Mouse (Mus musculus): Measurements from ENCODE around the gene Msi2. TPM values are rescaled to one million over a fixed set of nuclear protein-coding genes. Genes with fewer than 3 reads are reported as not detected.

The Msi2 gene
- polyA plus RNA-seq, 1 experiment from 2014 or later: 40.1 TPM

DNA sequence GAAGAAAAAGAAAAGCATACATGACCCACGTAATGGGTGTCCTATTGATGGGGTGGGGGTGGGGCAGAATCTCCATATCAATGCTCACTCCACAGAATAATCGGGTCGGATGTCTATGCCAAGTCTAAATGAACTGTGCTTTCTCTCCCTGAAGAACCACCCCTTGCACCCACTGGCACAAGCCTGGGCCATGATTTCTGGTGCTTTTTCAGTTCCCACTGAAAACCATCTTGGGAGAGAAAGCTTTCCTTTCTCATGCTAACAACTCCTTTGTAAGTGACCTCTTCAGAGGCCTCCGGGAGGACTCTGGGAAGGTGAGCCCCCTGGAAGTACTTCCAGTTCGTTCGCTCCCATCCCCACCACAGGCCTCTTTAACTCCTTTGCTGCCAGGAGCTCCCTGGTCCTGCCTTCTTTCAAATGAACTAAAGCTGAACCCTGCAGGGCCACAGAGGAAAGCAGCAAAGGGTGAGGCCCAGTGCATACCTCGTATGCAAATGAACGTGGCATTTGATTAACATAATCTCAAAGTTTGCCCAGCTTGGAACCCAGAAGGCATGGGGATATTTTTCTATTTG, 135.0 kb downstream of the Msi2 start:
- H3K27ac ChIP-seq (ENCODE audit: low read depth, low read length): peak overlapping the region; percentile 96
- DNase-seq (ENCODE audit: low spot score) (peak; percentile 75), ATAC-seq (ENCODE audit: low FRiP score) (peak; percentile 82)
- H3K27me3 ChIP-seq (ENCODE audit: control insufficient read depth, insufficient read depth, low read length): no peaks in the 10 kb centered on the region
- no peak overlapping the region for H3K4me3 ChIP-seq (ENCODE audit: low read depth, low read length)
- H3K36me3 ChIP-seq (ENCODE audit: control insufficient read depth, insufficient read depth, low read length): no peaks in the 10 kb centered on the region
- H3K4me2 ChIP-seq (replicated peaks; ENCODE audit: low read depth, low read length): no peak overlapping the region; the same call in 1 of the 2 replicates
- no peak overlapping the region; the same call in 1 of the 2 replicates for H3K9ac ChIP-seq (ENCODE audit: low read depth, low read length)
- H3K9me3 ChIP-seq (ENCODE audit: control insufficient read depth, low read length): no peaks in the 10 kb centered on the region
- peaks cover 50% of the 10 kb centered on the region for H3K4me1 ChIP-seq (replicated peaks; ENCODE audit: control insufficient read depth, insufficient read depth, low read length)
- WGBS: 5% methylated on average over 8 of the region's 8 CpGs

DNA sequence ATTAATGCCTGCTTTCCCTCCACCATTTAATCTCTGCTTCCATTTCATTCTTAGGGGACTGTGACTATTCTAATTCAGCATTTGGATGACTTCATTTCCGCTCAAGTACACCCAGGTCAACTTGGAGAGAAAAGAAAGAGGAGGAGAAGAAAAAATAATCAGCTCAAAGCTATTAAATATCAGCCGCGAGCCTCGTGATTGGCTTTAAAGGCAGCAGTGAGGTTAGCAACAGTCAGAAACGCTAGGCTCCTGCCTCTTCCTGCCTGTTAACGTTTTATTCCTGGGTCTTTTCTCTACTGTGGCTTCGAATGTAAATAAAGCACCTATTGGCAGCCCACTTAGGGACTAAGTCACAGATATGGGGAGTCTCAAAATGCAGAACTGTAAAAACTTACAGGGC, 135.5 kb downstream of the Msi2 start:
- Histone ChIP-seq H3K27me3 (ENCODE audit: control insufficient read depth, insufficient read depth, low read length) (no peaks in the 10 kb centered on the region), H3K27ac (ENCODE audit: low read depth, low read length) (peak overlapping the region; percentile 96), H3K9ac (ENCODE audit: low read depth, low read length) (peak overlapping the region; percentile 8; the same call in 1 of the 2 replicates), H3K4me2 (replicated peaks; ENCODE audit: low read depth, low read length) (peak overlapping the region; percentile 21), H3K9me3 (ENCODE audit: control insufficient read depth, low read length) (no peaks in the 10 kb centered on the region), H3K4me3 (ENCODE audit: low read depth, low read length) (no peak overlapping the region), H3K36me3 (ENCODE audit: control insufficient read depth, insufficient read depth, low read length) (no peaks in the 10 kb centered on the region), H3K4me1 (replicated peaks; ENCODE audit: control insufficient read depth, insufficient read depth, low read length) (peaks cover 45% of the 10 kb centered on the region)
- DNase-seq (ENCODE audit: low spot score): peak; percentile 54
- ATAC-seq (ENCODE audit: low FRiP score): no peak; the same call in 1 of the 2 replicates
- 6% methylated on average over 7 of the region's 7 CpGs for WGBS

DNA sequence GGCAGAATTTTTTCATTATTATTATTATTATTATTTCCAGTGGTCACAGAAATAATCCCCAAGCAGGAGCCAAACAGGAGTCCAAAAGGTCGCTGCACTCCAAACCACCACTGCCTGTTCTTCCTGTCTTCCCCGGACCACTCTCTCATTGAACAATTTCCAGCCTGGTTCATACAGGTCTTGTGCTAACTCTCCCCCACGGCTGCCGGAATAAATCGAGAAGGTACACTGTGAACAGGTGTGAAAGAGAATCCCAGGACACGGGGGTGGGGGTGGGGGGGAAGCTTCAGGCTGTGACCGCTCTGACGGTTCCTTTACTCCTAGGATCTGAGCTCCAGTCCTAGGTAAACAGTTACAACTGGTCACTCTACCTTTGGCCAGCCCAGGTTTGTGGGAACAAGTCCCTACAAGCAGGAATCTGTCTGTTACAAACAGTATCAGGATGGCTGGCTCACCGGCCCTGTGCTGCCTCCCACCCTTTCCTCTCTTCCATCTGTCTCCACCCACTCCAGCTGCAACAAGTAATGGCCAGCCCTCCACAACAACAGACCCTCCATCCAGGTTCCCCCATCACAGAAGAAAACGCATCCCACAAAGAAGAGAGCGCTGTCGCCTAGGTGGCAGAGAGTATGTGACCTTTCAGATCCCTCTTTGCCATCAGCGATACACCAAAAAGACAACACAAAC, 136.1 kb downstream of the Msi2 start:
- Histone ChIP-seq H3K27ac (ENCODE audit: low read depth, low read length) (peak overlapping the region; percentile 96), H3K4me1 (replicated peaks; ENCODE audit: control insufficient read depth, insufficient read depth, low read length) (peaks cover 43% of the 10 kb centered on the region), H3K9me3 (ENCODE audit: control insufficient read depth, low read length) (no peaks in the 10 kb centered on the region), H3K9ac (ENCODE audit: low read depth, low read length) (peak overlapping the region; percentile 37), H3K4me3 (ENCODE audit: low read depth, low read length) (no peak overlapping the region), H3K4me2 (replicated peaks; ENCODE audit: low read depth, low read length) (peak overlapping the region; percentile 21), H3K36me3 (ENCODE audit: control insufficient read depth, insufficient read depth, low read length) (no peaks in the 10 kb centered on the region), H3K27me3 (ENCODE audit: control insufficient read depth, insufficient read depth, low read length) (no peaks in the 10 kb centered on the region)
- ATAC-seq (ENCODE audit: low FRiP score) (no peak; the same call in 1 of the 2 replicates), DNase-seq (ENCODE audit: low spot score) (peak; percentile 61)
- 16% methylated on average over 13 of the region's 13 CpGs for WGBS

DNA sequence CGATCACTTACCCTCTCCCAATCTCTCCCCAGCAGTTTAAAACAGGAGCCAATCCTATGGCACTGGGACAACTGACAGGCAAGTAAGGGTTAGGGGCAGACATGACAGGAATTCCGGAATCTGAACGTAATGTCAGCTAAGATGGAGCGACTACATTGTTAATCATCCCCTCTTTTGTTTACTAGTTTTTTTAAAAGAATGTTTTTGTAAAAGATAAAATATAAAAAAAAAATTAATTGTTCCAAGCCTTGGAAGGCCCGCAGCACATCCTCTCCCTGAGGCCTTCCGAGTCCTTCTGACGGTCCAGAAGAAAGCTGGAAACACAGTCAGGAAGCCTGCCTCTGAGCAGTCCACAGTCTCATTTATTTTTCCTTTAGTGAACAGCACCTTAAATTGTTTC, 136.9 kb downstream of the Msi2 start:
- no peak overlapping the region for H3K4me3 ChIP-seq (ENCODE audit: low read depth, low read length)
- peaks cover 44% of the 10 kb centered on the region for H3K4me1 ChIP-seq (replicated peaks; ENCODE audit: control insufficient read depth, insufficient read depth, low read length)
- 63% methylated on average over 7 of the region's 7 CpGs for WGBS
- no peak for DNase-seq (ENCODE audit: low spot score)
- ATAC-seq (ENCODE audit: low FRiP score): no peak
- peak overlapping the region; percentile 37; the same call in 1 of the 2 replicates for H3K9ac ChIP-seq (ENCODE audit: low read depth, low read length)
- peak overlapping the region; percentile 96 for H3K27ac ChIP-seq (ENCODE audit: low read depth, low read length)
- no peaks in the 10 kb centered on the region for H3K27me3 ChIP-seq (ENCODE audit: control insufficient read depth, insufficient read depth, low read length)
- H3K36me3 ChIP-seq (ENCODE audit: control insufficient read depth, insufficient read depth, low read length): no peaks in the 10 kb centered on the region
- no peak overlapping the region for H3K4me2 ChIP-seq (replicated peaks; ENCODE audit: low read depth, low read length)
- H3K9me3 ChIP-seq (ENCODE audit: control insufficient read depth, low read length): no peaks in the 10 kb centered on the region

DNA sequence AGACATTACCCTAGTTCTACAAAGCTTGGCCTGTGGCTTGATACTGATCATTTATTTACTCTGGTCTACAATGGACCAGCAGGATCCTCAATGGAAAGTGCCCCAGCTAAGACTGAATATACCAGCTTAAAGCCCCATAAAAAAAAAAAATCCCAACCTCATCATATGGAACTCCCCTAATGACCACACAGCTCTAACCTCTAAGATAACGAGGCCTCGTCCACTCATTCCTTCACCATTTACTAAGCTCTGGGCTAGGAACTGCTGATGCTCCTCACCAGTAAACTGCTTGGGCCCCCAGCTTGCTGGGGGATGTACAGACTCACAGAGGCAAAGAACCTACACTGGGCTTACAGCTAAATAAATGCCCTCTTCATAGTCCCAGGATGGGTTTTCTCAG, 139.6 kb downstream of the Msi2 start:
- no peak overlapping the region for H3K4me3 ChIP-seq (ENCODE audit: low read depth, low read length)
- ATAC-seq (ENCODE audit: low FRiP score) (no peak), DNase-seq (ENCODE audit: low spot score) (no peak)
- H3K9ac ChIP-seq (ENCODE audit: low read depth, low read length): no peak overlapping the region
- no peaks in the 10 kb centered on the region for H3K36me3 ChIP-seq (ENCODE audit: control insufficient read depth, insufficient read depth, low read length)
- whole genome bisulfite sequencing: 81% methylated on average over 2 of the region's 2 CpGs
- H3K9me3 ChIP-seq (ENCODE audit: control insufficient read depth, low read length): no peaks in the 10 kb centered on the region
- H3K27me3 ChIP-seq (ENCODE audit: control insufficient read depth, insufficient read depth, low read length): no peaks in the 10 kb centered on the region
- peaks cover 25% of the 10 kb centered on the region for H3K4me1 ChIP-seq (replicated peaks; ENCODE audit: control insufficient read depth, insufficient read depth, low read length)
- 0 out of 2 replicates have a peak overlapping the region, but pooled peaks have one; percentile 24 for H3K27ac ChIP-seq (ENCODE audit: low read depth, low read length)
- H3K4me2 ChIP-seq (replicated peaks; ENCODE audit: low read depth, low read length): no peak overlapping the region

DNA sequence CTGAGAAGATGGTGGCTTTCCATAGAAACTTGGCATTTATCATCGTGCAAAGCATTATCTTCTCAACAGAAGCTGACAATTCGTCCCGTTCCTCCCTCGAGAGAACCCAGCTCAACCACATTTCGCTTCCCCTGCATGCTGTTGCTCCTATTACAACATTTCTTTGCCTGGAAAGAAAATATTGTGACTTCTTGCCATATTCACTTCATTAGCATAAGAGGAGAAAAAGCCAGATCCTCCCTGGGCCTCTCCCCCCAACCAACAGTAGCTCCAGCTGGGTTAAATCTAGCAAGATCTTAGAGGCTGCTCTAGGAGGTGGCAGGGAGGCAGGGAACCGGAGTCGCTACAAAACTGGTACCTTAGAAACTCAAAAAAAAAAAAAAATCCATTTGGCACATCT, 141.2 kb downstream of the Msi2 start:
- Histone ChIP-seq H3K27me3 (ENCODE audit: control insufficient read depth, insufficient read depth, low read length) (no peaks in the 10 kb centered on the region), H3K36me3 (ENCODE audit: control insufficient read depth, insufficient read depth, low read length) (no peaks in the 10 kb centered on the region), H3K4me1 (replicated peaks; ENCODE audit: control insufficient read depth, insufficient read depth, low read length) (peaks cover 18% of the 10 kb centered on the region), H3K4me3 (ENCODE audit: low read depth, low read length) (no peak overlapping the region), H3K9ac (ENCODE audit: low read depth, low read length) (no peak overlapping the region), H3K4me2 (replicated peaks; ENCODE audit: low read depth, low read length) (no peak overlapping the region), H3K9me3 (ENCODE audit: control insufficient read depth, low read length) (no peaks in the 10 kb centered on the region), H3K27ac (ENCODE audit: low read depth, low read length) (no peak overlapping the region)
- no peak for ATAC-seq (ENCODE audit: low FRiP score)
- no peak for DNase-seq (ENCODE audit: low spot score)
- WGBS: 79% methylated on average over 7 of the region's 7 CpGs

DNA sequence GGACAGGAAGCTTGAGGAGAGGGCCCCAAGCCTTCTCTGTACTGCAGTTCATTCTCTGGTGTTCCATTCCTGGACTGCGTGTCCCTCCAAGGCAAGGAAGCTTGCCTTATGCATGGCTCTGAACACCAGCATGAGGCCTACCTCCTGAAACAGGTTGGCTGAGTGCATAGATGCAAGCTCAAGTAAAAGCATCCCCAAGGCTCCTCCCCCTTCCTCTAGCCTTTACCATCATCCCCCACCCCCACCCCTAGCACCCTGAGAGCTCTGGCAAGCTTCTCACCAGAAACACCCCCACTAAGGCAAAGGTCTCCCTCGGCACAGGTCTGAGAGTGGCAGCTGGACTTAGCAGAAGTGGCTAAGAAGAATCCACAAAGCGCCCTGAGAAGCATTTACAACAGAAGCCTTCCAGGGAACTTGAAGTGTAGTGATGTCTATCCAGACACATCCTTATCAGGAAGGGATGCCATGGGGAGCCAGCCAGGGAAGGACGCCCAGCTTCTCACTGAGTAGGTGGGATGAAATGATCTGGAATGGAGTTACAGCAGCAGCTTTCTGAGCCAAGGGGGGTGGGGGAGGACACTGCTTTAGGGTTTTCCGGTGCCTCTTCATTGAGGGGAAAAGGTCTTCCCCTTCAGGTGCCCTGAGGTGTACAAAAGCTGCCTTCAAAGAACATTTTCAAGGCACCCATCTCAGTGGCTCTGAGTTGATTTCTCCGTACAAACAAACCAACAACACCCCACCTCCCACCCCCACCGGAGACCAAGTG, 141.9 kb downstream of the Msi2 start:
- Histone ChIP-seq H3K27me3 (ENCODE audit: control insufficient read depth, insufficient read depth, low read length) (no peaks in the 10 kb centered on the region), H3K4me2 (replicated peaks; ENCODE audit: low read depth, low read length) (no peak overlapping the region), H3K4me3 (ENCODE audit: low read depth, low read length) (no peak overlapping the region), H3K9ac (ENCODE audit: low read depth, low read length) (no peak overlapping the region), H3K27ac (ENCODE audit: low read depth, low read length) (peak overlapping the region; percentile 17; the same call in 1 of the 2 replicates), H3K9me3 (ENCODE audit: control insufficient read depth, low read length) (no peaks in the 10 kb centered on the region), H3K36me3 (ENCODE audit: control insufficient read depth, insufficient read depth, low read length) (no peaks in the 10 kb centered on the region), H3K4me1 (replicated peaks; ENCODE audit: control insufficient read depth, insufficient read depth, low read length) (peaks cover 16% of the 10 kb centered on the region; the same call in 1 of the 2 replicates)
- DNase-seq (ENCODE audit: low spot score) (no peak), ATAC-seq (ENCODE audit: low FRiP score) (no peak)
- 66% methylated on average over 7 of the region's 7 CpGs for WGBS

DNA sequence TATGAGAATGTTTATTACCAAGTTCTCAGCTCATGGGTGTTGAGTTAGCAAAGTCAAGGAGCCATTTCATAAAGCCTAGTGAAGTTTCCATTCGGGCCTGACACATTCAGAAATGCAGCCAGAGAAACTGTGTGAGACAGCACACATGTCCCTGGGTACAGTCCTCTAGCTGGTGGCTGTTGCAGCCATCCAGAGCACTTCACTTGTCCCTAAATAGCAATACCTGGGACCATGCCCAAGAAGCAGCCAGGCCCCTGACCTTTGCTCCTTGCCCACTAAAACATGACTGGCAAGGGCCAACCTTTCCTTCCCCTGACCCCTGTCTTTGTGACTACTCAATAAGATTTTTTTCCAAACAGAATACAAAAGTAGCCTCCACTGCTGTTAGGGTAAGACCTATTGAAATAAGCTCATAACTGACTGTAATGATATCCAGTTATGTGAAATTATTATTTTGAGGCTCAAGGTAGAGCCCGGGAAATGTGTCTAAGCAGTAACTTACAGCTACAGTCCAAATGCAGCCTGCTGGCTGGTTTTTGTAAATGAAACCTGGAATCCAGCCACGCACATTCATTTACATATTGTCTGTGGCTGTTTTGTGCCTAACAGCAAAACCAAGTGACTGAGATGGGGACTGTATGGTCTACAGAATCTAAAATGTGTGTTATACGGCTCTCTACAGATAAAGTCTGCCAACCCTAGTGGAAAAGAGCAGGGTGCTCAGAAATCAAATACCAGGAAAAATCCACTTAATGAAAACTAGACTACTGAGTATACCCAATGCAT, 143.5 kb downstream of the Msi2 start:
- Histone ChIP-seq H3K36me3 (ENCODE audit: control insufficient read depth, insufficient read depth, low read length) (no peaks in the 10 kb centered on the region), H3K4me1 (replicated peaks; ENCODE audit: control insufficient read depth, insufficient read depth, low read length) (peaks cover 16% of the 10 kb centered on the region; the same call in 1 of the 2 replicates), H3K9ac (ENCODE audit: low read depth, low read length) (no peak overlapping the region), H3K4me2 (replicated peaks; ENCODE audit: low read depth, low read length) (no peak overlapping the region), H3K9me3 (ENCODE audit: control insufficient read depth, low read length) (no peaks in the 10 kb centered on the region), H3K27ac (ENCODE audit: low read depth, low read length) (no peak overlapping the region), H3K4me3 (ENCODE audit: low read depth, low read length) (no peak overlapping the region), H3K27me3 (ENCODE audit: control insufficient read depth, insufficient read depth, low read length) (no peaks in the 10 kb centered on the region)
- WGBS: 76% methylated on average over 4 of the region's 4 CpGs
- no peak for ATAC-seq (ENCODE audit: low FRiP score)
- DNase-seq (ENCODE audit: low spot score): no peak

All from hindbrain, embryonic 11.5 days (tissue).